Mouse (Mus musculus): ENCODE measurements at regions not wholly inside any gene's neighbourhood (a gene's known extent, or its start where the extent isn't known, plus 50 kb on each side); places are given as distances from the start of the nearest gene placed in this dataset.

- Histone ChIP-seq H3K27me3 (replicated peaks) (no peaks in the 10 kb centered on the region), H3K36me3 (no peaks in the 10 kb centered on the region), H3K4me3 (replicated peaks) (no peak overlapping the region), H3K27ac (replicated peaks) (no peak overlapping the region), H3K4me1 (peaks cover 5% of the 10 kb centered on the region; the same call in 1 of the 2 replicates), H3K4me2 (no peak overlapping the region), H3K9ac (replicated peaks) (no peak overlapping the region), H3K9me3 (replicated peaks) (no peaks in the 10 kb centered on the region)
- ATAC-seq (ENCODE audit: low FRiP score): no peak
- 94% methylated on average over 14 of the region's 14 CpGs for WGBS
Measured at GRCm38 (mm10) chr2:169049947-169050346, 94.6 kb upstream of the Zfp64 start.

GRCm38 (mm10) chr2:169041748-169042147 lies 86.4 kb upstream of the Zfp64 start:
- Histone ChIP-seq H3K4me1 (peaks cover 17% of the 10 kb centered on the region; the same call in 1 of the 2 replicates), H3K27me3 (replicated peaks) (no peaks in the 10 kb centered on the region), H3K27ac (replicated peaks) (no peak overlapping the region), H3K36me3 (no peaks in the 10 kb centered on the region), H3K4me3 (replicated peaks) (no peak overlapping the region), H3K9ac (replicated peaks) (no peak overlapping the region), H3K9me3 (replicated peaks) (no peaks in the 10 kb centered on the region), H3K4me2 (no peak overlapping the region)
- no peak for ATAC-seq (ENCODE audit: low FRiP score)
- 82% methylated on average over 2 of the region's 2 CpGs for WGBS

GRCm38 (mm10) chr2:169037975-169038374 lies 82.6 kb upstream of the Zfp64 start:
- Histone ChIP-seq H3K4me1 (peaks cover 13% of the 10 kb centered on the region; the same call in 1 of the 2 replicates), H3K9me3 (replicated peaks) (no peaks in the 10 kb centered on the region), H3K27me3 (replicated peaks) (no peaks in the 10 kb centered on the region), H3K27ac (replicated peaks) (no peak overlapping the region), H3K4me3 (replicated peaks) (no peak overlapping the region), H3K9ac (replicated peaks) (no peak overlapping the region), H3K36me3 (no peaks in the 10 kb centered on the region), H3K4me2 (no peak overlapping the region)
- no peak for ATAC-seq (ENCODE audit: low FRiP score)
- WGBS: 36% methylated on average over 11 of the region's 11 CpGs

GRCm38 (mm10) chr2:169037519-169037918 lies 82.1 kb upstream of the Zfp64 start:
- no peaks in the 10 kb centered on the region for H3K27me3 ChIP-seq (replicated peaks)
- H3K27ac ChIP-seq (replicated peaks): no peak overlapping the region
- H3K4me2 ChIP-seq: no peak overlapping the region
- no peaks in the 10 kb centered on the region for H3K36me3 ChIP-seq
- H3K9ac ChIP-seq (replicated peaks): no peak overlapping the region
- 37% methylated on average over 9 of the region's 9 CpGs for WGBS
- H3K4me1 ChIP-seq: peaks cover 13% of the 10 kb centered on the region; the same call in 1 of the 2 replicates
- ATAC-seq (ENCODE audit: low FRiP score): no peak
- H3K9me3 ChIP-seq (replicated peaks): no peaks in the 10 kb centered on the region
- no peak overlapping the region for H3K4me3 ChIP-seq (replicated peaks)

- Histone ChIP-seq H3K27me3 (replicated peaks) (no peaks in the 10 kb centered on the region), H3K27ac (replicated peaks) (no peak overlapping the region), H3K4me2 (no peak overlapping the region), H3K4me3 (replicated peaks) (no peak overlapping the region), H3K4me1 (peaks cover 13% of the 10 kb centered on the region; the same call in 1 of the 2 replicates), H3K9me3 (replicated peaks) (no peaks in the 10 kb centered on the region), H3K36me3 (no peaks in the 10 kb centered on the region), H3K9ac (replicated peaks) (no peak overlapping the region)
- 33% methylated on average over 3 of the region's 3 CpGs for WGBS
- no peak for ATAC-seq (ENCODE audit: low FRiP score)
Measured at GRCm38 (mm10) chr2:169035315-169035714, 79.9 kb upstream of the Zfp64 start.

GRCm38 (mm10) chr2:169033997-169034396 lies 78.6 kb upstream of the Zfp64 start:
- WGBS: 70% methylated on average over 18 of the region's 18 CpGs
- H3K9me3 ChIP-seq (replicated peaks): no peaks in the 10 kb centered on the region
- no peaks in the 10 kb centered on the region for H3K27me3 ChIP-seq (replicated peaks)
- no peak overlapping the region for H3K4me2 ChIP-seq
- H3K9ac ChIP-seq (replicated peaks): no peak overlapping the region
- no peak for ATAC-seq (ENCODE audit: low FRiP score)
- H3K4me3 ChIP-seq (replicated peaks): no peak overlapping the region
- H3K4me1 ChIP-seq: peaks cover 13% of the 10 kb centered on the region; the same call in 1 of the 2 replicates
- no peak overlapping the region for H3K27ac ChIP-seq (replicated peaks)
- H3K36me3 ChIP-seq: no peaks in the 10 kb centered on the region

- Histone ChIP-seq H3K9me3 (replicated peaks) (no peaks in the 10 kb centered on the region), H3K27ac (replicated peaks) (no peak overlapping the region), H3K4me2 (no peak overlapping the region), H3K4me3 (replicated peaks) (no peak overlapping the region), H3K36me3 (no peaks in the 10 kb centered on the region), H3K9ac (replicated peaks) (no peak overlapping the region), H3K27me3 (replicated peaks) (no peaks in the 10 kb centered on the region), H3K4me1 (peaks cover 13% of the 10 kb centered on the region; the same call in 1 of the 2 replicates)
- 53% methylated on average over 3 of the region's 3 CpGs for WGBS
- ATAC-seq (ENCODE audit: low FRiP score): no peak
Measured at GRCm38 (mm10) chr2:169033181-169033580, 77.8 kb upstream of the Zfp64 start.

- H3K9ac ChIP-seq (replicated peaks): no peak overlapping the region
- no peak overlapping the region for H3K4me2 ChIP-seq
- no peaks in the 10 kb centered on the region for H3K9me3 ChIP-seq (replicated peaks)
- WGBS: 73% methylated on average over 9 of the region's 9 CpGs
- ATAC-seq (ENCODE audit: low FRiP score): no peak
- no peaks in the 10 kb centered on the region for H3K4me1 ChIP-seq
- H3K36me3 ChIP-seq: no peaks in the 10 kb centered on the region
- H3K27ac ChIP-seq (replicated peaks): no peak overlapping the region
- no peak overlapping the region for H3K4me3 ChIP-seq (replicated peaks)
- no peaks in the 10 kb centered on the region for H3K27me3 ChIP-seq (replicated peaks)
Measured at GRCm38 (mm10) chr2:169028531-169029114, 73.2 kb upstream of the Zfp64 start.

- 79% methylated on average over 3 of the region's 3 CpGs for WGBS
- ATAC-seq (ENCODE audit: low FRiP score): no peak
- Histone ChIP-seq H3K4me1 (no peaks in the 10 kb centered on the region), H3K36me3 (no peaks in the 10 kb centered on the region), H3K9me3 (replicated peaks) (0 out of 2 replicates have a peak, but pooled peaks cover 6% of the 10 kb centered on the region), H3K27ac (replicated peaks) (no peak overlapping the region), H3K9ac (replicated peaks) (no peak overlapping the region), H3K4me2 (no peak overlapping the region), H3K27me3 (replicated peaks) (no peaks in the 10 kb centered on the region), H3K4me3 (replicated peaks) (no peak overlapping the region)
Measured at GRCm38 (mm10) chr2:169019037-169019436, 63.6 kb upstream of the Zfp64 start.

GRCm38 (mm10) chr2:169010271-169010670 lies 54.9 kb upstream of the Zfp64 start:
- Histone ChIP-seq H3K36me3 (no peaks in the 10 kb centered on the region), H3K4me1 (peaks cover 35% of the 10 kb centered on the region), H3K27ac (replicated peaks) (no peak overlapping the region; the same call in 1 of the 2 replicates), H3K27me3 (replicated peaks) (no peaks in the 10 kb centered on the region), H3K4me2 (no peak overlapping the region), H3K9me3 (replicated peaks) (0 out of 2 replicates have a peak, but pooled peaks cover under 1% of the 10 kb centered on the region), H3K4me3 (replicated peaks) (no peak overlapping the region), H3K9ac (replicated peaks) (no peak overlapping the region)
- 24% methylated on average over 9 of the region's 9 CpGs for WGBS
- ATAC-seq (ENCODE audit: low FRiP score): no peak; the same call in 1 of the 2 replicates

- no peaks in the 10 kb centered on the region for H3K27me3 ChIP-seq (replicated peaks)
- 50% methylated on average over 20 of the region's 20 CpGs for WGBS
- ATAC-seq (ENCODE audit: low FRiP score): peak; percentile 85
- H3K9me3 ChIP-seq (replicated peaks): no peaks in the 10 kb centered on the region
- H3K4me1 ChIP-seq: peaks cover 35% of the 10 kb centered on the region
- H3K27ac ChIP-seq (replicated peaks): peak overlapping the region; percentile 51
- H3K9ac ChIP-seq (replicated peaks): no peak overlapping the region
- H3K4me2 ChIP-seq: peak overlapping the region; percentile 35
- no peaks in the 10 kb centered on the region for H3K36me3 ChIP-seq
- no peak overlapping the region for H3K4me3 ChIP-seq (replicated peaks)
Measured at GRCm38 (mm10) chr2:169008756-169009155, 53.4 kb upstream of the Zfp64 start.

GRCm38 (mm10) chr2:169008333-169008732 lies 52.9 kb upstream of the Zfp64 start:
- no peak for ATAC-seq (ENCODE audit: low FRiP score)
- WGBS: 17% methylated on average over 9 of the region's 9 CpGs

More at GRCm38 (mm10) chr2:169008333-169008732, 52.9 kb upstream of the Zfp64 start:
- Histone ChIP-seq H3K4me2 (peak overlapping the region; percentile 35), H3K36me3 (no peaks in the 10 kb centered on the region), H3K27me3 (replicated peaks) (no peaks in the 10 kb centered on the region), H3K9ac (replicated peaks) (no peak overlapping the region), H3K4me1 (peaks cover 35% of the 10 kb centered on the region), H3K27ac (replicated peaks) (peak overlapping the region; percentile 51; the same call in 1 of the 2 replicates), H3K4me3 (replicated peaks) (no peak overlapping the region), H3K9me3 (replicated peaks) (no peaks in the 10 kb centered on the region)
